Mouse (Mus musculus): ENCODE data around the gene Pam.

GRCm38 (mm10) chr1:97864135-97864534 is 231.3 kb downstream of the Pam start:
- TF ChIP-seq CTCF (IDR thresholded peaks at IDR 0.05; ENCODE audit: borderline replicate concordance, insufficient read depth, low read depth, low read length) (no peak), POLR2A (IDR thresholded peaks at IDR 0.05; ENCODE audit: borderline replicate concordance, insufficient read depth, low read length) (no peak)

All from cerebellum, adult 2 months (tissue).